9 mouse cellular contexts compared by ENCODE assay signal in the genomic region with DNA sequence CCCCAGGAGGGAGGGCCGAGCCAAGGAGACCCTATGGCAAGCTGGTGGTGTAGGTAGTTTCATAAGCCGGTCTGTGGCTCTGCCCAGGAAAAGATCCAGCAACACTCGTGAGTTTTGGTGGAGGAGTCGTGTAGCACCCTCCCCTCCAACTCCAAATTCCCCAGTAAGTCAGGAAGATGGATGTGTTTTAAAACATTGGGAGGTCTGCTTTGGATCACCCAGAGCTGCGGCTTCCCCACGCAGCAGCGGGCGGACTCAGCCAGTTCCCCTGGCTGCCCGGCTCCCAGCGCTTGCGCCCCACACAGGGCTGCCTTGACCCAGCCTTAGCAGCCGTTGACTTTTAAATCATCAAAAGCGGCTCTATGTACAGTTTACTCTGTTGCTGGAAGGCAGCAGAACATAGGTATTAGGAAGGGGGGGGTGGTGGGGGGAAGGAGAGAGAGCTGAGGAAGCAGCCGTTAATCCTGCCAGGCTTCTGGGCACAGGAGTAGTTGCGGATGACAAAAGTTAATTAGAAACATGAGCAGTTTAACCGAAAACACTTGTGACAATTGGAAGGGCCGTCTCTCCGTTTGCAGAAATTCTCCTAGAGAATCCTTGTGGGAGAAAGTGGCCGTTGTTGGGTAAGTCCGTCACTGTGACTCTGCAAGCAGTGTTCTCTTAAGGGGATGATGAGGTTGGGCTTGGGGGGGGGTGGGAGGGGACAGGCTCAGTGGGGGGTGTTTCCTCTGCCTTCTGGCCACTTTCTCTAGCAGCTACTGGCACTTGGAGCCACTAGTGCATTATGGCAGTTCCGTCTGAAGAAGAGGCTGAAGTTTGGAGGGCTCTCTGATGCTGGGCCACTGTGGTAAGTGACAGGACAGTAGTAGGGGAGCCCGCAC.
A peak's percentile ranks its signal among the peaks of the same experiment; 100 is the strongest.
DNase-seq lines count a peak whose midpoint lies in the region; ATAC-seq and TF ChIP-seq lines count a peak whose summit lies in the region.
"Had no signal": no experiment of that assay in that cellular context is flagged by ENCODE, and none has a peak within 500 bp of the region (broad histone marks: within the 10 kb centered on the region; RNA-seq: fewer than 3 reads in every experiment).

No protein-coding gene starts in this region.

- H3K27ac ChIP-seq in limb, embryonic 15.5 days, result peak overlapping the region; percentile 76
- H3K27ac ChIP-seq in small intestine, adult 2 months (ENCODE audit: insufficient read depth, low read depth, low read length), result no peak overlapping the region

- no peak for DNase-seq in frontal cortex, postnatal 25 days (ENCODE audit: low spot score in 2 of 2)
- DNase-seq in fibroblast of lung, adult 2 months (ENCODE audit: low read depth), result peak; percentile 66
- no peak for DNase-seq in thymus, postnatal 4 days
- no peak for DNase-seq in c-Kit-positive CD71-positive TER-119-positive erythroid progenitor cells, embryonic 14.5 days (ENCODE audit: low spot score)

- WGBS in limb, embryonic 15.5 days, result 7% methylated on average over 22 of the region's 22 CpGs
- 69% methylated on average over 22 of the region's 22 CpGs for WGBS in small intestine, adult 2 months

- no peak for TF ChIP-seq CTCF in E14TG2a.4 (conservative IDR thresholded peaks at IDR 0.05; ENCODE audit: low read length)
- no peak for TF ChIP-seq CTCF in small intestine, adult 2 months (IDR thresholded peaks at IDR 0.05; ENCODE audit: extremely low read depth, insufficient read length, insufficient replicate concordance, low read depth, low read length)

- H3K36me3 ChIP-seq in E14TG2a.4 (ENCODE audit: insufficient read depth, low read length), result peaks cover 21% of the 10 kb centered on the region
- peaks cover 6% of the 10 kb centered on the region for H3K36me3 ChIP-seq in limb, embryonic 15.5 days
- peaks cover 7% of the 10 kb centered on the region for H3K36me3 ChIP-seq in small intestine, adult 2 months (ENCODE audit: control insufficient read depth, insufficient read depth, low read length)

- peak; percentile 62 for ATAC-seq in frontal cortex, adult (ENCODE audit: low TSS enrichment)
- ATAC-seq in limb, embryonic 15.5 days (ENCODE audit: insufficient number of reproducible peaks, low FRiP score, low TSS enrichment, low read depth), result peak; percentile 53; the same call in 1 of the 2 replicates

- H3K9me3 ChIP-seq in E14TG2a.4 (ENCODE audit: low read length), result no peaks in the 10 kb centered on the region
- H3K9me3 ChIP-seq in limb, embryonic 15.5 days, result no peaks in the 10 kb centered on the region

- peaks cover 69% of the 10 kb centered on the region for H3K4me1 ChIP-seq in E14TG2a.4 (replicated peaks; ENCODE audit: low read depth, low read length)
- H3K4me1 ChIP-seq in limb, embryonic 15.5 days, result peaks cover 22% of the 10 kb centered on the region
- H3K4me1 ChIP-seq in small intestine, adult 2 months (ENCODE audit: control insufficient read depth, insufficient read depth, insufficient read length, low read length), result no peaks in the 10 kb centered on the region

- peaks cover 11% of the 10 kb centered on the region for H3K27me3 ChIP-seq in E14TG2a.4 (ENCODE audit: insufficient read depth, low read length)
- H3K27me3 ChIP-seq in limb, embryonic 15.5 days, result no peaks in the 10 kb centered on the region
- no peaks in the 10 kb centered on the region for H3K27me3 ChIP-seq in small intestine, adult 2 months (ENCODE audit: control insufficient read depth, insufficient read depth, low read length)

- H3K4me2 ChIP-seq in limb, embryonic 15.5 days, result peak overlapping the region; percentile 43

- no peak overlapping the region for H3K9ac ChIP-seq in limb, embryonic 15.5 days

- no peak for TF ChIP-seq POLR2A in small intestine, adult 2 months (IDR thresholded peaks at IDR 0.05; ENCODE audit: low read depth, low read length)

- H3K4me3 ChIP-seq in E14TG2a.4 (replicated peaks; ENCODE audit: low read length), result peak overlapping the region; percentile 29; the same call in 1 of the 2 replicates
- H3K4me3 ChIP-seq in limb, embryonic 15.5 days, result peak overlapping the region; percentile 18
- 0 out of 2 replicates have a peak overlapping the region, but pooled peaks have one; percentile 3 for H3K4me3 ChIP-seq in small intestine, adult 2 months (ENCODE audit: low read depth, low read length)
- H3K4me3 ChIP-seq: erythroblast, embryonic 14.5 days had no signal
